Mouse (Mus musculus) kidney, postnatal 4 days (tissue): Measurements from ENCODE around the gene Hykk.

ENCODE experiments used
- DNase-seq, 2 experiments: peaks; one replicate each; pipeline ENCODE4 v3.0.0; 2021; ENCODE audit warnings: mixed read lengths in 2 of 2

Gene Hykk

GRCm38 (mm10) chr9:54917010-54917677 lies at the start of gene Hykk:
Gene Hykk, plus strand, starts transcription at chr9:54917283.
- DNase-seq = peak; percentile 92 to 95

DNA sequence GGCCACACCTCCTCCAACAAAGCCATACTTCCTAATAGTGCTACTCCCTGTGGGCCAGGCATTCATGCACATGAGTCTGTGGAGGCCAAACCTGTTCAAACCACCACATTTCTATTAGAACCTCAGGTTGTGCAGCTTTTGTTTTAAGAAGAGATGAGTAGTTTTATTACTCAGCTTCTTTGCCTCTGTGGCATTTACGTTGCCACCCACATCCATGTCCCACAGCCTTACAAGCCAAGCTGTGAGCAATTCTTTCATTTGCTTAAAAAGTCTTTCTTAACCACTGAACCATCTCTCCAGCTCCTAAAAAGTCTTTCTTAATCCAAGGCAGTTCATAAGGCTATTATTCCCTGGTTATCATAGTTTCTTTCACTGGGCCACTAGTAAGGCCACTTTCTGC lies 38.3 kb upstream of the Hykk start:
- DNase-seq = no peak

- DNase-seq = peak in 1 of 2 experiments; percentile 3
These were observed 25.0 kb upstream of the Hykk start for GRCm38 (mm10) chr9:54892111-54892510.

- DNase-seq = peak; percentile 5 to 17
These were observed 20.0 kb upstream of the Hykk start for GRCm38 (mm10) chr9:54897097-54897496.

DNA sequence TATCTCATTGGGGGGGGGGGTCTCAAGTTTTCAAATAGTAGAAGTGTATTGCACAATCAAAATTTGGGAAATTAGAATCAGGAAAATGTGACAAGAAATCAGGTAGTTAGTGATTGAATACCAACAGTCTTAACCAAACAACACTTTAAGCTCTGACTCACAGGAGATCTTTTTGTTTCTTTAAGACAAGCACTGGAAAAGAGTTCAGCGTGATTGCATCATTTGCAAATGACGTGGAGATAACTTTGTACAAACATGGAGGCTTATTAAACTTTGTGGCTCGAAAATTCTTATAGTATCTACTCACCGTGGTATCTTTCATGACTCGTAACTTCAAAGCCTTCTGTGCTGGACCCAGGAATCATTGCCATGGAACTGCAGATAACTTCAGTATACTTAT lies 7.6 kb upstream of the Hykk start:
- DNase-seq = no peak

DNA sequence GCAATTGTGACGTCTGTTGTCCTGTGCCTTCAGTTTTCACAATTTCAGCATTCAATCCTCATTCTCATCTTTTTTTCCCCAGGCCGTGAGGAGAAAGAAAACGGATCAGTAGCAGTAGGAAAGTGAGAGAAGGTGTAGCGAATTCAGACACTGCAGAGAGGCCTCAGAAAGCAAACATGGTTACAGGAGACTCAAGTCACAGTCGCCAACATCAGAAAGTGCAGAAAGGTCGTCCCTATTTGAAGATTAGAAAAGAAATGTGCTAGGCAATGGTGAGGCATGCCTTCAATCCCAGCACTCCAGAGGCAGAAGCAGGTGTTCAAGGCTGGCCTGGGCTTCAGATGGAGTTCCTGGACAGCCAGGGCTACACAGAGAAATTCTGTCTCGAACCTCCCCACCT lies 1.5 kb upstream of the Hykk start:
- no peak for DNase-seq

DNA sequence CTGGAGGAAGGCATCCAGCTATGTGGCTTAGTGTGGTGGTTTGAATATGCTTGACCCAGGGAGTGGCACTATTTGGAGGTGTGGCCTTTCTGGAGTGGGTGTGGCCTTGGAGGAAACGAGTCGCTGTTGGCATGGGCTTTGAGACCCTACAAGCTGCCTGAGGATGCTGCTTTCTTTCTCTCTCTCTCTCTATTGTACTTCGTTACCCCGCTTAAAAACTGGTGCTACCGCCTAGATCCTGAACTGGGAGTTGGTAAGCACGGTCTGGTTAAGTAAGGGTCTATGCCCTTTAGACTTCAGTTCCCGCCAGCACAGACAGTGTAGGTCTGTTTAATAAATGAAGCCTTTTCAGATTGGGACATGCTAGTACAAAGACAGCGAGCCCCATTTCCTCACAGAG lies 682 bp upstream of the Hykk start:
- DNase-seq = no peak

DNA sequence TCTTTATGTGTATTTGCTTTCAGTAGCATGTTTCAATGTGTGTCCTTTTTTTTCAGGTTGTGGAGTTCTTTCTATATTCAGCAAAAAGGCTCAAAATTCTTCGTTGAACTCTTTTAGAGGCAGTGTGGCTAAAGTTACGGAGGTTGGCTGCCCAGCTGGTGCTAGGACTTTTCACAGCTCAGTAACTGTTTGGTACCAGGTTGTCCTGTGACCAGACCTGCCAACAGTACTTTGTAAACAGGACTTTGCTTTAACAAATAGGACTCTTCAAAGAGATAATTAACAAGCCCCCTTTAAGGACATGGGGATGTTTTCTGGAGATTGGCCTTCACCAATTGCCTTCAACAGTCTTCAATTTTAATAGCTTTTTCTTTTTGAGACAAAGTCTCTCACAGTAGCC lies 1.1 kb downstream of the Hykk start:
- no peak for DNase-seq

GRCm38 (mm10) chr9:54918781-54919180 lies 1.7 kb downstream of the Hykk start:
- DNase-seq = no peak

DNA sequence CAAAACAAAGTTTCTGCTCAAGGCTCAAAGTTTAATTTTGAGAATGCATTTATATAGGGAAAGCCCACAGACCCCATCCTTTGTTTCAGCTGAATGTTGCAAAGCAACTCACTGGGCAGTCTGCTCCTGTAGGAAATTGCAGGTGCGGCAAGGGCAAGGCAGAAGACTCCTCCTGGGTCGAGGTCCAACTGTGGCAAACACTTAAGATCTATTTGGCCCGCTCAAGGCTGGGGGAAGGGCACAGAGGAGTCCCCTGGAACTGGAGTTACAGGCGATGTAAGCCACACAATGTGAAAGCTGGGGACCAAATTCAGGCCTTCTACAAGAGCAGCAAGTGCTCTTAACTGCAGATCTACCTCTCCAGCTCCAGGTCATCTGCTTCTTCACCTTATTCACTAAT lies 2.9 kb downstream of the Hykk start:
- DNase-seq = peak; percentile 12 to 45

GRCm38 (mm10) chr9:54930741-54931140 lies 13.7 kb downstream of the Hykk start:
- no peak for DNase-seq

DNA sequence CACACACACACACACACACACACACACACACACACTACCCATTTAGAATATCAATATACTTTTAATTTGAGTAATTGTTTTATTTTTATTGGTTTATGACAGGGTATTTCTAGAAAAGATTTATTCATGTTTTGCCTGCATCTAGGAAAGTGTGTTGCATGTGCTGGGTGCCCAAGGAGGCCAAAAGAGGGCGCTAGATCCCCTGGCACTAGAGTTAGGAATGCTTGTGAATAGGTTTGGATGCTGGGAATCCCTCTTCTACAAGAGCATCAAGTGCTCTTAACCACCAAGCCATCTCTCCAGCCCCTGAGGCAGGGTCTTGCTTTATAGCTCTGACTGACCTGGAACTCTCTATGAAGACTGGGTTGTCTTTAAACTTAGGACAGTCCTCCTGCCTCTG lies 14.7 kb downstream of the Hykk start:
- peak; percentile 10 to 22 for DNase-seq

DNA sequence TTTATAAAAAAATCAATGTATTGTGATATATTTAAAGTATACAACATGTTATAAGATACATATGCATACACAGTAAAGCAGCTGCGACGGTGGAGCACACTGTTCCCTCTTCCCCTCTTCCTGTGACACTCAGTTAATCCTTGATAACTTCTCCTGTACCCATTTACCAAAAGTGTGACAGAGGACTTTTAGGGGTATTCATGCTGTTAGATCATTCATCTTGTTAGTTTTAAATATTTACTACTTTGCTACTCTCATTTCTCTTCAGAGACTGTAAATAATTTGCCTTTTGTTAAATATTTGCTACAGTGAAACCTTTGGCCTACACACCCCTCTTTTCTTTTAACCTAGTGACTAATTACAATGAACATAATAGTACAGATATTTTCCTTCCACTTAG lies 15.3 kb downstream of the Hykk start:
- DNase-seq = no peak

- no peak for DNase-seq
These were observed 25.0 kb downstream of the Hykk start for GRCm38 (mm10) chr9:54942071-54942470.

GRCm38 (mm10) chr9:54944467-54944866 lies 27.4 kb downstream of the Hykk start:
- no peak for DNase-seq

DNA sequence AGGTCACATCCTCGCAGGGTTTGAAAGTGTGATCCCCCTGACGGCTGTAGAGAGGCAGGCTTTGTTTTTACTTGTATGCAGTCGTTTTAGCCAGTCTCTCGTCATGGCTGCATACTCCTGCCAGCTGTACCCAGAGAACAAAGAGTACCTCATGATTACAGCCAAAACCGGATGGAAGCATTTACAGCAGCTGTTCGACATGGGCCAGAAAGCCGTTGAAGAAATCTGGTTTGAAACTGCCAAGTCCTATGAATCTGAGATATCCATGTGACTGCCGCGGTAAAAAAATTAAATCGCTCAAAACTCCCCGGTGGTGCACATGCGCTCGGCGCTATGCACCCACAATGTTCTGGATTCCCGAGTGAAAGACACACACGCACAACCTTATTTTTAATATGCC lies 29.2 kb downstream of the Hykk start:
- DNase-seq = no peak

GRCm38 (mm10) chr9:54949465-54949864 lies 32.4 kb downstream of the Hykk start:
- DNase-seq = no peak

- peak in 1 of 2 experiments; percentile 17 for DNase-seq
These were observed 33.1 kb downstream of the Hykk start for GRCm38 (mm10) chr9:54950162-54950561.

DNA sequence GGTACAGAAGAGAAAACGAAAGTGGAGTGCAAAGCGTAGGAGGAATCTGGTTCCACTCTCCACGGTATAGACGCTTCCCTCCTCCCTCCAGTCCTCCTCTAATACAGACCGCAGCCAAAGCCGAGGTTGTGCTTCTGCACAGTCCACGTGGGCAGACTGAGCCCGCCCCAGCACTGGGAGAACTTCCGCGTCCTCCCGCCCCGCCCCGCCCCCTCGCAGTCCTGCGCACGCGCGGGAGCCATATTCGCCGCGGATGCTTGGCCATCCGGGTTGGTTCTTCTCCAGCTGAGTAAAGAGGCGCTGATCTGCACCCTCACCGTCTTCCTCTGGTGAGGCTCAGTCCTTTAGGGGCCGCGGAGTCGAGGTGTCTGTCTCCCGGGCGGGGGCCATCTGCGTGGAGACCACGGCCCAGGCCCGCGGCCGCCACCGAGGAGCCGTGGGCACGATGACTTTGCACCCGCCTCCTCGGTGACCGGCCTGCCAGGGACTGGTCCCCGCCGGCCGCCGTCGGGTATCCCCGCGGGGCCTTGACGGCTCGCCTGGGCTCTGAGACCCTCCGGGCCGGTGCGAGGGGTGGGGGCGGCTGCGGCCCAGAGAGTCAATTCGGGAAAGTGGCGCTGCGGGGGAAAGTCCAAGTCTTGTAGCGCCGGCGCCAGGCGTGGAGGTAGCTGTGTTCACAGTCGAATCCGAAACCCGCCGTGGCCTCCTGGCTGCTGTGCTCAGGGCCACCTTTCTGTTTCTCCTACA lies 33.7 kb downstream of the Hykk start, which contains the start of the genes Psma4 and AY074887:
Gene Psma4 (plus strand): TSS at position 216 of the 747 bp plus-strand sequence.
Gene AY074887 (minus strand): TSS at position 424 of the 747 bp plus-strand sequence.
- DNase-seq = peak; percentile 96 to 97

GRCm38 (mm10) chr9:54961059-54961458 lies 44.0 kb downstream of the Hykk start:
- DNase-seq = no peak

DNA sequence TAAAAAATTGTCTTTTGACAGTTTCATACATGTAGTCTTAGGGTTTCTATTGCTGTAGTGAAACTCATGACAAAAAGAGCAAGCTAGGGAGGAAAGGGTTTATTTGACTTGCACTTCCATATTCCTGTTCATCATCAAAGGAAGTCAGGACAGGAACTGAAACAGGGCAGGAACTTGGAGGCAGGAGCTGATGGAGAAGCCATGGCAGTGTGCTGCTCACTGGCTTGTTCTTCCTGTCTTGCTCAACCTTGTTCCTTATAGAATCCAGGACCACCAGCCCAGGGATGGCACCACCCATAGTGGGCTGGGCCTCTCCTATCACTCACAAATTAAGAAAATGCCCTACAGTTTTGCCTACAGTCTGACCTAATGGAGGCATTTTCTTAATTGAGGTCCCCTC lies 46.6 kb downstream of the Hykk start:
- DNase-seq = no peak

DNA sequence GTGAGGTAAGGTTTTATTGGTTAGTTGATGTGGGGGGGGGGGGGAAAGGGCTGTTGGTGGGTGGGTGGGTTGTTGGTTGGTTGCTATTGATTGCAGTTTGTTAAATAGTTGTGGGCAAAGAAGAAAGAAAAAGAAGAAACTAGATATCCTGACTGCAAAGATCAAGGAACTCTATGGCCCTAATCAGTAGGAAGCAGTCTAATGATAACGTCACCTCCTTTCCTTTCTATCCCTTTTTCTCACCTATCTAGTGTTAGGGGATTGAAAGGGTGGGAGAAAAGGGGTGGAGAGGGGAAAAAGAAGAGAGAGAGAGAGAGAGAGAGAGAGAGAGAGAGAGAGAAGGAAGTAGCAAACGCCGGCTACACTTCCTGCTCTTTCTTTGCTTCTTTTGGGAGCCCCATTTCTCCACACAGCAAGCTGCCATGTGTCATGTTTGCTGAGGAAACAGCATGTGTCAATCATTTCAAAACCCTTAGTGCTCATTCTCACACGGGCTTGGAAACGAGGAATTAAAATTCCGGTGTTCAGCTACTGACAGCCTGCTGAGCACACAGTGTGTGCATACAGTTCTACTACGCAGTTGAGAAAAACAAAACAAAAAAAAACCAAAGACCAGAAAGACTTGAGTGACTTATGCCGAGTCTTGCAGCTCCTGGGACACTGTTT lies 53.0 kb downstream of the Hykk start:
- DNase-seq = no peak

DNA sequence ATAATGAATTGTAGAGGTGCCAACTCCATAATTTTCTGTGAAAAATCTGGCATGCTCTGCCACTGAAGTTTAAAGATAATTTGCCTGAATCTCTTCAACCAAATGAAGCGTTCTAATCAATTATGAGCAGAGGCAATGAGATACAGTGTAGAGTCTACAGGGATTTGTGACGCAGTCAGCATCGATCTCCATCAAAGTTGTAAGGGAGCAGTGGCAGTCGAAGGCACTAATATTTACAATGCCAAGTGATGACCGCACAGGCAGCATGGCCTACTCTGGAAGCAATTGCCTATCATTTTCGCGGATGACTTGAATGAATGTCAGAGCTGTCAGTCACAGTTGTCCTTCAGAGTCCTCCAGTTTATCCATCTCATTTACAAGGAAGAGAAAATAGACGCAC lies 63.6 kb downstream of the Hykk start, which contains the start of gene Chrna5:
Gene Chrna5 (plus strand): TSS at position 207 of the 400 bp plus-strand sequence.
- DNase-seq = no peak
